21 mouse cellular contexts compared by ENCODE assay signal in the genomic region with DNA sequence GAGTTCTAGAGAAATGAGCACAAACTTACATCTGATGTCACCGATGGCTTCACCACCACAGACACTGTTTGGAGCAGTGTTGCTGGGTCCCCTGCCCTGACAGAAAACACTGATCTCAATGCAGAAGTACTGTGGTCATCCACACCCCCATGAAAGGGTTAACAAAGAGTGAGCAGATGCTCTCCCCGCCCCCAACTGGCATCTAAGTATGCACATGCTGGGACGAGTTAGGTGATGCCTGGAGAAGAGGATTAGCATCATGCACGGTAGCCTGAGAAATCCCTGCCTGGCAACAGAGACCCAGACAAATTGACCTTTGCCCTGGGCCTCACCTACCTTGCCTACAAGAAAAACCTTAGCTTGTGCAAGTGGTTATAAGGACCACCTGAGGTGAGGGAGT.
DNase-seq lines count a peak whose midpoint lies in the region; ATAC-seq and TF ChIP-seq lines count a peak whose summit lies in the region.
"Had no signal": no experiment of that assay in that cellular context is flagged by ENCODE, and none has a peak within 500 bp of the region (broad histone marks: within the 10 kb centered on the region; RNA-seq: fewer than 3 reads in every experiment).

No protein-coding gene starts in this region.

- no peak overlapping the region for H3K4me3 ChIP-seq in hindbrain, postnatal 0 days (ENCODE audit: low read length)
- H3K4me3 ChIP-seq in hindbrain, embryonic 13.5 days = no peak overlapping the region
- no peak overlapping the region for H3K4me3 ChIP-seq in liver, postnatal 0 days (ENCODE audit: low read depth, low read length)
- H3K4me3 ChIP-seq: embryonic facial prominence, embryonic 12.5 days; forebrain, embryonic 12.5 days; heart, adult 2 months; heart, embryonic 12.5 days had no signal

- no peak overlapping the region for H3K27ac ChIP-seq in hindbrain, postnatal 0 days
- no peak overlapping the region for H3K27ac ChIP-seq in hindbrain, embryonic 13.5 days
- no peak overlapping the region for H3K27ac ChIP-seq in liver, postnatal 0 days (ENCODE audit: low read depth)
- H3K27ac ChIP-seq: embryonic facial prominence, embryonic 12.5 days; forebrain, embryonic 12.5 days; heart, adult 2 months; hindbrain, embryonic 14.5 days had no signal

- TF ChIP-seq EP300 in liver, postnatal 0 days (IDR thresholded peaks at IDR 0.05; ENCODE audit: low read depth) = no peak

- no peak overlapping the region for H3K9ac ChIP-seq in hindbrain, postnatal 0 days (replicated peaks; ENCODE audit: low read length)
- H3K9ac ChIP-seq in hindbrain, embryonic 13.5 days = no peak overlapping the region
- no peak overlapping the region for H3K9ac ChIP-seq in liver, postnatal 0 days (replicated peaks)
- H3K9ac ChIP-seq: embryonic facial prominence, embryonic 12.5 days; forebrain, embryonic 12.5 days; forebrain, postnatal 0 days; heart, embryonic 12.5 days; hindbrain, embryonic 14.5 days had no signal

- WGBS in hindbrain, postnatal 0 days = 42% methylated on average over 4 of the region's 4 CpGs
- WGBS in hindbrain, embryonic 13.5 days = 43% methylated on average over 4 of the region's 4 CpGs
- 61% methylated on average over 4 of the region's 4 CpGs for WGBS in liver, postnatal 0 days (ENCODE audit: insufficient replicate concordance)

- no peaks in the 10 kb centered on the region for H3K36me3 ChIP-seq in hindbrain, postnatal 0 days (ENCODE audit: insufficient read depth, low read length)
- no peaks in the 10 kb centered on the region for H3K36me3 ChIP-seq in hindbrain, embryonic 13.5 days
- no peaks in the 10 kb centered on the region for H3K36me3 ChIP-seq in liver, postnatal 0 days (replicated peaks; ENCODE audit: insufficient read depth, low read length)
- H3K36me3 ChIP-seq: embryonic facial prominence, embryonic 12.5 days; forebrain, embryonic 12.5 days had no signal

- TF ChIP-seq CTCF in hindbrain, postnatal 0 days (IDR thresholded peaks at IDR 0.05; ENCODE audit: low read depth) = no peak
- TF ChIP-seq CTCF in liver, postnatal 0 days (IDR thresholded peaks at IDR 0.05; ENCODE audit: low read depth) = no peak

- no peaks in the 10 kb centered on the region for H3K27me3 ChIP-seq in hindbrain, postnatal 0 days (ENCODE audit: insufficient read depth, low read length)
- H3K27me3 ChIP-seq in hindbrain, embryonic 13.5 days = no peaks in the 10 kb centered on the region
- no peaks in the 10 kb centered on the region for H3K27me3 ChIP-seq in liver, postnatal 0 days (ENCODE audit: insufficient read depth, low read length)
- H3K27me3 ChIP-seq: embryonic facial prominence, embryonic 12.5 days; heart, embryonic 12.5 days had no signal

- DNase-seq in cerebellum, postnatal 14 days = peak; percentile 8 to 35
- DNase-seq in hindbrain, postnatal 0 days (ENCODE audit: low spot score) = peak; percentile 29
- peak; percentile 50 for DNase-seq in retina, postnatal 1 day
- no peak for DNase-seq in retina, embryonic 14.5 days (ENCODE audit: low spot score)
- no peak for DNase-seq in liver, postnatal 0 days
- DNase-seq: adrenal gland, adult 2 months; adrenal gland, postnatal 25 days; cerebellum, adult 2 months; cerebellum, postnatal 25 days; embryo, embryonic 11 days; forebrain, postnatal 0 days; gastrocnemius, postnatal 14 days; heart, adult 2 months; heart, postnatal 36 days; kidney, adult 11 months had no signal

- H3K4me2 ChIP-seq in hindbrain, postnatal 0 days (ENCODE audit: low read depth, low read length) = no peak overlapping the region
- no peak overlapping the region for H3K4me2 ChIP-seq in hindbrain, embryonic 13.5 days
- no peak overlapping the region for H3K4me2 ChIP-seq in liver, postnatal 0 days (ENCODE audit: low read depth, low read length)
- H3K4me2 ChIP-seq: embryonic facial prominence, embryonic 12.5 days; forebrain, embryonic 12.5 days; heart, embryonic 12.5 days; hindbrain, embryonic 14.5 days had no signal

- no peaks in the 10 kb centered on the region for H3K9me3 ChIP-seq in hindbrain, postnatal 0 days (ENCODE audit: low read length)
- H3K9me3 ChIP-seq in hindbrain, embryonic 13.5 days = no peaks in the 10 kb centered on the region
- H3K9me3 ChIP-seq in liver, postnatal 0 days (ENCODE audit: low read length) = no peaks in the 10 kb centered on the region
- H3K9me3 ChIP-seq: embryonic facial prominence, embryonic 12.5 days; forebrain, embryonic 12.5 days; heart, embryonic 12.5 days had no signal

- ATAC-seq in cerebellum, adult (ENCODE audit: insufficient number of reproducible peaks, low FRiP score, low TSS enrichment) = no peak
- ATAC-seq in hindbrain, postnatal 0 days = no peak
- ATAC-seq in hindbrain, embryonic 13.5 days (ENCODE audit: low FRiP score) = no peak
- no peak for ATAC-seq in liver, postnatal 0 days
- ATAC-seq: forebrain, postnatal 0 days had no signal

- H3K4me1 ChIP-seq in hindbrain, postnatal 0 days (ENCODE audit: insufficient read depth, low read length) = peaks cover 3% of the 10 kb centered on the region
- peaks cover 16% of the 10 kb centered on the region for H3K4me1 ChIP-seq in hindbrain, embryonic 13.5 days (replicated peaks)
- no peaks in the 10 kb centered on the region for H3K4me1 ChIP-seq in liver, postnatal 0 days (ENCODE audit: insufficient read depth)

Comparison
In these comparisons a context has a peak if more than half of its experiments do, and no peak if none do; other contexts are left out.
1. DNase-seq: peak in cerebellum, postnatal 14 days (2 of 2), hindbrain, postnatal 0 days (single experiment) and retina, postnatal 1 day (single experiment); none in retina, embryonic 14.5 days (single experiment) and liver, postnatal 0 days (single experiment).